Mouse (Mus musculus) midbrain, embryonic 15.5 days (tissue): Measurements from ENCODE around the gene Oas1h. TPM values are rescaled to one million over a fixed set of nuclear protein-coding genes. Genes with fewer than 3 reads are reported as not detected.
"Not testable (repeated sequence)": the region's sequence is repeated elsewhere in the genome, so short reads cannot be mapped to it uniquely, and the experiment has no call there.

Source experiments
- ATAC-seq: fragments of 200-750 bp; cut with Nextera tagmentation; replicated peaks from 2 replicates; pipeline ENCODE4 v1.8.0; 2017; ENCODE audit warnings: moderate TSS enrichment
- H3K27ac ChIP-seq: fragments of 300-500 bp; sonication (generic); 2 replicates; pipeline ENCODE4 v1.5.1; 2015; ENCODE audit warnings: mild to moderate bottlenecking, inconsistent platforms
- H3K27me3 ChIP-seq: fragments of 300-500 bp; sonication (generic); replicated peaks from 2 replicates; pipeline ENCODE4 v1.6.1; 2015; ENCODE audit warnings: inconsistent platforms
- H3K36me3 ChIP-seq: fragments of 300-500 bp; sonication (generic); replicated peaks from 2 replicates; pipeline ENCODE4 v1.6.1; 2015; ENCODE audit warnings: inconsistent platforms
- H3K4me1 ChIP-seq: fragments of 300-500 bp; sonication (generic); 2 replicates; pipeline ENCODE4 v1.6.1; 2015; ENCODE audit warnings: inconsistent platforms
- H3K4me2 ChIP-seq: fragments of 300-500 bp; sonication (generic); 2 replicates; pipeline ENCODE4 v1.6.1; 2015; ENCODE audit warnings: inconsistent platforms, mild to moderate bottlenecking, moderate library complexity
- H3K4me3 ChIP-seq: fragments of 300-500 bp; sonication (generic); 2 replicates; pipeline ENCODE4 v1.5.1; 2015; ENCODE audit warnings: mild to moderate bottlenecking, inconsistent platforms
- H3K9ac ChIP-seq: fragments of 300-500 bp; sonication (generic); 2 replicates; pipeline ENCODE4 v1.6.1; 2015; ENCODE audit warnings: mild to moderate bottlenecking, inconsistent platforms
- H3K9me3 ChIP-seq: fragments of 300-500 bp; sonication (generic); 2 replicates; pipeline ENCODE4 v1.6.1; 2016; ENCODE audit warnings: inconsistent platforms
- WGBS: fragments of 180-500 bp; shearing (Covaris S2); methylation state at CpG from one replicate; pipeline ENCODE4 v1.1.7; 2015; ENCODE audit warnings: mixed read lengths; 5-methylcytosine and 5-hydroxymethylcytosine counted together
- polyA plus RNA-seq: library from polyadenylated mRNA; unstranded; fragments of >200 nt; fragmentation: Nextera tagmentation; extraction: Ambion mirVana; gene quantifications from 2 replicates; pipeline ENCODE4 v1.2.1, GENCODE M21; 2015

The Oas1h gene
- polyA plus RNA-seq, 1 experiment from 2014 or later: not detected

- peaks cover 6% of the 10 kb centered on the region for H3K9me3 ChIP-seq
- H3K4me3 ChIP-seq: no peak overlapping the region
- no peak overlapping the region for H3K4me2 ChIP-seq
- no peaks in the 10 kb centered on the region for H3K27me3 ChIP-seq
- H3K9ac ChIP-seq: no peak overlapping the region
- no peaks in the 10 kb centered on the region for H3K4me1 ChIP-seq
- no peaks in the 10 kb centered on the region for H3K36me3 ChIP-seq
- 88% methylated on average over 2 of the region's 2 CpGs for WGBS
- ATAC-seq: no peak
- no peak overlapping the region for H3K27ac ChIP-seq
These were observed 2.0 kb upstream of the Oas1h start for GRCm38 (mm10) chr5:120859241-120859640.

DNA sequence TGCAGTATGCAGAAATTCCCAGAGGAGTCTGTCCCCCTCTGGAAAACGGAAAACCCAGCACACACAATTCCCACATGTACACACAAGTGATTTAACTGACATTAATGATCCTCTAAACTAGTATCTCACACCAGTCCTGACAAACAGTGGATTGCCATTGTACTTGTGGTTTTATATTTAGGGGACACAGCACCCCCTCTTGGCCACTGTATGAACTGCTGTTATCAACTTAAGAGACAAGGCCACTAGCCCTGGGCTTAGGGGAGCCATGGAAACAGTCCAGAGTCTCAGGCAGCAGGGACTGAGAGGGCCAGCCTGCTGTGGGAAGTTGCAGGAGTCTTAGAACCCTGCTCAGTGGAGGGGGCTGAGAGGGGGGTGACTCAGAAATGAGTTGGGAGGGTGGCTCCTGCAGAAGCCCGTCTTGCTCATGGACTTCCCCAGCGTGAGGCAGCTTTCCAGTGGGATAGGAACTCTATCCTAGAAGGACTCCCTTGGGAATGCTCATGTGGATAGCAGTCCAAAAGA, 4.2 kb downstream of the Oas1h start:
- Histone ChIP-seq H3K4me2 (no peak overlapping the region), H3K4me1 (no peaks in the 10 kb centered on the region), H3K27me3 (no peaks in the 10 kb centered on the region), H3K4me3 (no peak overlapping the region), H3K9me3 (no peaks in the 10 kb centered on the region), H3K36me3 (no peaks in the 10 kb centered on the region), H3K27ac (no peak overlapping the region), H3K9ac (no peak overlapping the region)
- ATAC-seq: no peak
- WGBS: 69% methylated on average over 3 of the region's 3 CpGs

DNA sequence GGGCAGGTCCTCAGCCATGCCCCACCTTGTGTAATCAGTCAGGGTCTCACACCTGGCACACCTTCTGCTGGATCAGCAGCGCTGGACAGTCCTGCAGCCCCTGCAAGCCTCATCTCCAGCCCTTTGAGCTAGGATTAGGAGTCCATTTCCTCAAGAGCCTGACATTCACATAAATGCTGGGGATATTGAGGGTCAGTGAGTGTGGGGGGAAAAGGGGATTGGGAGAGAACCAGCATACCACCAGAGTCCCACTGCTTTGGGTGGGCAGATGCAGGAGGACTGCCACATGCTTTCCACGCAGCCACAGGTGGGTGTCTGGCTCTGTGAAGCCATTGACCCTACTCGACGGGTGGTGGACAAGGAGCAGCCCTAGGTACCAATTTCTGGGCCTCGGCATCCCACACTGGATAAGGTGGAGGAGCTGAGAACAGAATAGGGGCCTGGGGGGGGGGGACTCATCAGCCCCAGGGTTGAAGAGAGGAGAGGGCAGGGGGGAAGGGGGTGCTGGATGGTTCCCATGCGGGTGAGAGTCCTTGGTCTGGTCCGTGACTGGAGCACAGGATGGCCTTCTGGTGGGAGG, 8.3 kb downstream of the Oas1h start:
- no peak overlapping the region for H3K4me3 ChIP-seq
- WGBS: 82% methylated on average over 7 of the region's 7 CpGs
- H3K4me1 ChIP-seq: no peaks in the 10 kb centered on the region
- ATAC-seq: no peak
- no peak overlapping the region for H3K9ac ChIP-seq
- no peaks in the 10 kb centered on the region for H3K27me3 ChIP-seq
- H3K9me3 ChIP-seq: no peaks in the 10 kb centered on the region
- H3K4me2 ChIP-seq: no peak overlapping the region
- H3K27ac ChIP-seq: no peak overlapping the region
- H3K36me3 ChIP-seq: no peaks in the 10 kb centered on the region

DNA sequence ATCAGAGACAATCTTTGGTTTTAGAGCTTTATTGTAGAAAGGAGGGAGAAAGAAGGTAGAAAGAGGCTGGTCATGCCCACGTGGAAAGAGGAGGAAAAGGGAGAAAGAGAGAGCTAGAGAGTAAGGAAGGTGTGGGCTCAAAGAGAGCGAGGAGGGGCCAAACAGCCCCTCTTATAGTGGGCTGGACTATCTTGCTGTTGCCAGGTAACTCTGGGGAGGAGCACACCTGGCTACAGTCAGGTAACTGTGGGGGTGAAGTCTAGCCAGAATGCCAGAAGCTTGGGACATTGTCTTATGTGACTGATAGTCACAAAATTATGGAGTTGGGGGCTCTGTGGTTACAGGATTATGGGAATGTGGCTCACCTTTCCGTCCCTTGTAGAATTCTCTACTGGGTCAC, 8.9 kb downstream of the Oas1h start:
- H3K4me3 ChIP-seq: no peak overlapping the region
- no peak for ATAC-seq
- 60% methylated on average over 3 of the region's 3 CpGs for WGBS
- no peaks in the 10 kb centered on the region for H3K36me3 ChIP-seq
- no peak overlapping the region for H3K9ac ChIP-seq
- no peaks in the 10 kb centered on the region for H3K4me1 ChIP-seq
- no peaks in the 10 kb centered on the region for H3K9me3 ChIP-seq
- H3K27me3 ChIP-seq: no peaks in the 10 kb centered on the region
- no peak overlapping the region for H3K27ac ChIP-seq
- no peak overlapping the region for H3K4me2 ChIP-seq

GRCm38 (mm10) chr5:120870782-120871181, 9.6 kb downstream of the Oas1h start:
- Histone ChIP-seq H3K4me2 (no peak overlapping the region), H3K27ac (no peak overlapping the region), H3K36me3 (no peaks in the 10 kb centered on the region), H3K27me3 (no peaks in the 10 kb centered on the region), H3K4me3 (no peak overlapping the region), H3K9ac (no peak overlapping the region), H3K4me1 (no peaks in the 10 kb centered on the region), H3K9me3 (no peaks in the 10 kb centered on the region)
- ATAC-seq: no peak
- whole genome bisulfite sequencing: 89% methylated on average over 7 of the region's 7 CpGs

DNA sequence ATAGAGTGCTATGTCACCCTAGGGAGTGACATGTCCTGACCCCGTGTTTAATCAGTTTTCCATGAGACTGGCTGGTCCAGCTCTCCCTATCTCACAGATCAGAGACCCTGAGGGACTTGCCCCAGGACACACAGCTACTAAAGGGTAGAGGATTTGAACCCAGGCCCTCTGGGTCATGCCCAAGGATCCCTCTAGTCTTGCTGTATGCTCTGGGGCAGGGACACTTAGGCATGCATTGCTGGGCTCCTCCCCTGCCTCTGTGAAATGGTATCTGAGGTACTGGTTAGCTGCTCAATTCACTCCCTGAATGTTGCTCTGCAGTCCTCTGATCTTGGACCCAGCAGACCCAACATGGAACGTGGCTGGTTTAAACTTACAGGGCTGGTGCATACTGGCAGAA, 10.2 kb downstream of the Oas1h start:
- no peak overlapping the region for H3K9ac ChIP-seq
- no peak overlapping the region for H3K4me3 ChIP-seq
- 57% methylated on average over 2 of the region's 2 CpGs for WGBS
- H3K36me3 ChIP-seq: no peaks in the 10 kb centered on the region
- H3K4me1 ChIP-seq: no peaks in the 10 kb centered on the region
- H3K27me3 ChIP-seq: no peaks in the 10 kb centered on the region
- H3K9me3 ChIP-seq: no peaks in the 10 kb centered on the region
- no peak overlapping the region for H3K27ac ChIP-seq
- ATAC-seq: no peak
- no peak overlapping the region for H3K4me2 ChIP-seq

DNA sequence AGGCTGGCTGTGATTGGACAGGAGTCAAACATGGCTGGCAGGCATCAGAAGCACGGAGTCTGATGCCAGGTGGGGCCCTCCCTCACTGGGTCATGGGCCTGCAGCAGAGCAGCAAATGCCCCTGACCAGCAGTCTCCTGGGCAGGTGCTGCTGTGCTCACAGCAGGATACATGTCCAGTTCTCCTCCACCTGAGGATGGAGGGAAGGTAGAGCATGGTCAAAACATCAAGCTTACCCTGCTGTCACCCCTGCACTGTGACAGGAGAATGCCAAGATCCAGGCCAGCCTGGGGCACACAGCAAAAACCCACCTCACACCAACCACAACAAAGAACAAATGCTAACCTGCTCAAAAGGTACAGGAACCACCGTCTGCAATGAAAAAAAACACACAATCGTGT, 15.6 kb downstream of the Oas1h start:
- not testable (repeated sequence) for H3K36me3 ChIP-seq, H3K9ac ChIP-seq, H3K27ac ChIP-seq, H3K4me1 ChIP-seq, H3K4me3 ChIP-seq, ATAC-seq, H3K27me3 ChIP-seq, H3K4me2 ChIP-seq, H3K9me3 ChIP-seq
- 78% methylated on average over 2 of the region's 3 CpGs for WGBS

GRCm38 (mm10) chr5:120877407-120877806, 16.2 kb downstream of the Oas1h start:
- H3K4me3 ChIP-seq, H3K4me1 ChIP-seq, H3K36me3 ChIP-seq, H3K4me2 ChIP-seq, H3K27me3 ChIP-seq, H3K27ac ChIP-seq, H3K9ac ChIP-seq, H3K9me3 ChIP-seq, ATAC-seq: not testable (repeated sequence)
- 74% methylated on average over 2 of the region's 2 CpGs for WGBS

DNA sequence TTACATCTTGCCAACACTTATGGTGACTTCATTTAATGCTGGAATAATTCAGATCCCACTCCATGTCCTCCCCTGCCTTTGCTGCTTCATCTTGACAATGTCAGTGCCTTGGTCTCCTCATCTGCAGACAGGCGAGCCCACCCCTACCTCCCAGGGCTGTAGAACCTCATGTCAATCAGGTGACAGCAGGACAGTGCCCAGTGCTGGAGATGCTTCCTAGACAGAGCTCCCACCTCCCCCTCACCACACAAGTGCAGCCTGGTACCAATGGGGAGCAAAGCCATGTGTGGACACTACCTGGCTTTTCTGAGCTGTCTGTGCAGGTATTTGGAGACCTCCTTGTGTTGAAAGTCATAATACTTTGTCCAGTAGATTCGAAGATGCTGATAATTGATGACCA, 17.6 kb downstream of the Oas1h start:
- 63% methylated on average over 2 of the region's 2 CpGs for WGBS
- H3K4me1 ChIP-seq, H3K4me2 ChIP-seq, H3K4me3 ChIP-seq, ATAC-seq, H3K36me3 ChIP-seq, H3K27ac ChIP-seq, H3K27me3 ChIP-seq, H3K9ac ChIP-seq, H3K9me3 ChIP-seq: not testable (repeated sequence)

DNA sequence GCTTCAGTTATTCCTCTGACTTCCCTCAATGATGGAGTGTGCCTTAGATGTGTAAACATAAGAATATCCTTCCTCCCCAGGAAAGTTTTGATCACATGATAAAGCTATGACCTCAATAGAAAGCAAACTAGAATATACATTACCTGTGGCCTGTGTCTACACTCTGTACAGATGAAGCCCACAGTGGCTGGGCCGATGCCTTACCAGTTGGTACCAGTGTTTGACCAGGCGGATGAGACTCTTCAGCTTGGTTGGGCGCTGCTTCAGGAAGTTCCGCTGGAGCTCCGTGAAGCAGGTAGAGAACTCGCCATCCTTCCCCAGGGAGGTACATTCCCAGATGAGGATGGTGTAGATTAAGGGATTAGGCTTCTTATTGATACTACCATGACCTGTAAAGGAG, 20.5 kb downstream of the Oas1h start:
- not testable (repeated sequence) for H3K4me1 ChIP-seq, ATAC-seq, H3K36me3 ChIP-seq, H3K27me3 ChIP-seq, H3K9me3 ChIP-seq, H3K9ac ChIP-seq, H3K27ac ChIP-seq, H3K4me3 ChIP-seq, H3K4me2 ChIP-seq
- WGBS: 94% methylated on average over 6 of the region's 6 CpGs

- not testable (repeated sequence) for ATAC-seq, H3K36me3 ChIP-seq
These were observed 26.2 kb downstream of the Oas1h start, which contains the start of gene Oas1g for GRCm38 (mm10) chr5:120887413-120887812. Gene Oas1g (minus strand): TSS chr5:120887613.

GRCm38 (mm10) chr5:120887831-120888230, 26.6 kb downstream of the Oas1h start:
- WGBS: 61% methylated on average over 6 of the region's 6 CpGs
- no peak overlapping the region for H3K9ac ChIP-seq

More at GRCm38 (mm10) chr5:120887413-120887812, 26.2 kb downstream of the Oas1h start, which contains the start of gene Oas1g:
- 33% methylated on average over 7 of the region's 9 CpGs for WGBS
- not testable (repeated sequence) for H3K9ac ChIP-seq, H3K4me1 ChIP-seq, H3K4me3 ChIP-seq, H3K27ac ChIP-seq, H3K9me3 ChIP-seq, H3K27me3 ChIP-seq, H3K4me2 ChIP-seq

DNA sequence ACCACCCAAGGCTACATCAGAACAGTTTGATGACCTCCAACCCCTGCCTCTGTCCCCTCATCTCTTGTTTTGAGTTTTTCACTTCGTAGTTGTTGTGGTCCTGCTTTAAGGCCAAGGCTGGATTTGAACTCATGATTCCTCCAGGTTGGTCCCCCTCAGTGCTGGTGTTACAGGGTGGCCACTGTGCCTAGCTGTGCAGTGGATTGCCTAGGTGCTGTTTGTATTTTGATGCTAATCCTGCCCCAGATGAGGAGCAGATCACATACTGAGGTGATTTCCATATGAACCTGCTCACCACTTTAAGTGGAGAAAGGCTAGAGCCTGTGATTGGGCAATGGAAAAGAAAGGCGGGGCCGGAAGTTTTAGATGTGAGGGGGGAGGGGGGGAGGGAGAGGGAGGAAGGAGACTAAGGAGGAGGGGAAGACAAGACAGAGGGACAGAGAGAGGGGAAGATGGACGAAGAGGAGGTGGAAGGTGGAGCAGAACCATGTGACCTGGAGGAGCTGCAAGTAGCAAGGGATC, 27.1 kb downstream of the Oas1h start:
- not testable (repeated sequence) for H3K4me1 ChIP-seq, H3K27me3 ChIP-seq, ATAC-seq, H3K4me3 ChIP-seq, H3K36me3 ChIP-seq, H3K9ac ChIP-seq, H3K27ac ChIP-seq, H3K4me2 ChIP-seq, H3K9me3 ChIP-seq
- WGBS: 43% methylated on average over 4 of the region's 4 CpGs

More at GRCm38 (mm10) chr5:120887831-120888230, 26.6 kb downstream of the Oas1h start:
- Histone ChIP-seq H3K36me3 (no peaks in the 10 kb centered on the region), H3K9me3 (no peaks in the 10 kb centered on the region), H3K4me2 (no peak overlapping the region), H3K27me3 (no peaks in the 10 kb centered on the region), H3K4me3 (no peak overlapping the region), H3K27ac (no peak overlapping the region), H3K4me1 (no peaks in the 10 kb centered on the region)
- no peak for ATAC-seq
